Mouse (Mus musculus): Measurements from ENCODE around the gene Pla2g5.

- TF ChIP-seq EP300 (IDR thresholded peaks at IDR 0.05; ENCODE audit: low read depth) (no peak), CTCF (IDR thresholded peaks at IDR 0.05; ENCODE audit: low read depth) (no peak)
These were observed 47.1 kb downstream of the Pla2g5 start for GRCm38 (mm10) chr4:138816166-138816565.

All from liver, embryonic 14.5 days (tissue).